Mouse (Mus musculus): Measurements from ENCODE around the gene Rad51d.
A peak's percentile ranks its signal among the peaks of the same experiment; 100 is the strongest.
"Not testable (repeated sequence)": the region's sequence is repeated elsewhere in the genome, so short reads cannot be mapped to it uniquely, and the experiment has no call there.

The Rad51d gene

GRCm38 (mm10) chr11:82854111-82854510 lies 36.3 kb downstream of the Rad51d start:
- DNase-seq: no peak

GRCm38 (mm10) chr11:82852958-82853357 lies 37.5 kb downstream of the Rad51d start:
- DNase-seq: no peak

DNA sequence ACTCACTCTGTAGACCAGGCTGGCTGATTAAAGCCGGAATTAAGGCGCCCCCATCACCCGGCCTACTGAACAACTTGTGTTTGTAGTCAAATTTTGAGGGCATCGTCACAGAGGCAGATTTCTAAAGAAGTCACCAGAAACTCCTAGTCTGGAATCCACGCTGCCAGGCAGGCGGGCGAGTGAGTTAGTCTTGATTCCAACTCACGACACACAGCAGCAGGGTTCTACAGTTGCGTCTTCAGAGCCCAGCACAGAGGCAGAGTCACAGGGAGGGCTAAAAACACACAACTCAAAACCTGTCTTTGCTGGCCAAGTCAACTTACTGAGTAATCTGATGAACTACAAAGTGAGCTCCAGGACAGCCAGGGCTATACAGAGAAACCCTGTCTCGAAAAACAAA lies 37.9 kb downstream of the Rad51d start:
- no peak for DNase-seq

- no peak for DNase-seq
Observed at GRCm38 (mm10) chr11:82852115-82852514, 38.3 kb downstream of the Rad51d start.

DNA sequence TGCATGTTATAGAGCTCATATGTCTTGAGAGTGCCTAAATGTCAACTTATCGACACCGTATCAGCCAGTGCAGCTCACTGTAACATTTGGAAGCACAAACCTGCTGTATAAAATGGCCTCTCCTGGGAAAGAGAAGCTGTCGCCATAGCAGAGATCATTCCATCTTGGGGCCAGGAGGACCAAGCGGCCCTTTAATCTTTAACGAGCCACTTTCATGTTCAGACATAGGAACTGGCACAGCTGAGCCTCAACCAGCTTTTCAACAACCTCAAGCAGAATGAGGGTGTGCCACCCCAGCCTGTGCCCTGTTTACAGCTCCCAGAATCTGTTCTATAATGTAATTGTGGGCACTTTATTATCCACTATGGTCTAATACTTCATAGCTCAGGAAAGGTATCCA lies 40.2 kb downstream of the Rad51d start:
- no peak for DNase-seq

DNA sequence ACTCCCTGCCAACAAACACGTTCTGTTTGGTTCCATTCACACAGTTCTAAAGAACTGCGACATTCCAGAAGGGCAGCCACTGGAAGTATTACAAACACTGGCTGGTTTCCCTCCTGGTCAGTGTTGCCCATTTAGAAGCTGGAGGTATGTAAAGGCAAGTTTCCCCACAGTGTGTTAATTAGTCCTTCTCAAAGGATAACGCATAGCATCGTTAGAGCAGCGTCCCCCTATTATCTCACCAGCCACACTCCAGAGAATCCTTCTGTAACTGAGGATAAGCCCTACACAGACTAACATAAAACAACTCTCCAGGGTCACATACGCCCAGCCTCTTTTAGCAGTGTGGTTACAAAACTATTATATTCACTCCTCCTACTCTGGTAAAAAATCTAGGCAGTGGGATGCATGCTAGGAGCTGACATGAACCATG lies 42.8 kb downstream of the Rad51d start:
- no peak for DNase-seq

GRCm38 (mm10) chr11:82846938-82847337 lies 43.5 kb downstream of the Rad51d start:
- no peak for DNase-seq

GRCm38 (mm10) chr11:82846079-82846436 lies 44.4 kb downstream of the Rad51d start:
- DNase-seq: peak in 1 of 2 experiments; percentile 8

GRCm38 (mm10) chr11:82845415-82846078 lies 44.9 kb downstream of the Rad51d start:
- DNase-seq: peak; percentile 49 to 54

DNA sequence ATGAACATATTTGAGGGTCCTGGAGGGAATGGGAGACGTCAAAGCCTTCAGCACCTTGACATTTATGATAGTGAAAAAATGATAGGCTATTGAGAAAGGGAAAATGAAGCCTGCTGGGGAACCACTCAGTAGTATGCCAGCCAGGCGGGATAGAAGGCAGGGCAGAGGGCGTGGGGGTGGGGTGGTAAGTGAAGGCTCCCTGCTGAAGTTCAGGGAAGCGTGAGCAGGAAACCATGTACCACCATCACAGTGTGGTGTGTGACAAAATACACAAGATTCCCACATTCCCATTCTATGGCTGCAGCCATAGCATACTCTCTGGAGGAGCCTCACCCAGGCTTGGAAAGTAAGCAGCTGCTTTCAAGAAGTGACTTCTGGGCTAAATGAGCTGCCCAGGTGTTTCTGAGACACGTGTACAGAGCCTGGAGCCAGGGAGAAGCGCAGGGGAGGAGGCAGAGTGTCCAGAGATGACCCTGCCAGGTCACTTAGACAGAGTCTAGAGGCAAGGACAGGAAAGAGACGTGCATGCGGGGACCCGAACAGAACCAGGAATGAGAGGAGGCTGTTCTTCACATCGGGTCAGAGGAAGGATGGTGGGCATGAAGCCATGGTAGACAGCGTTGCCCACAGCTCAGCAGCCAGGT lies 45.5 kb downstream of the Rad51d start:
- DNase-seq: no peak

DNA sequence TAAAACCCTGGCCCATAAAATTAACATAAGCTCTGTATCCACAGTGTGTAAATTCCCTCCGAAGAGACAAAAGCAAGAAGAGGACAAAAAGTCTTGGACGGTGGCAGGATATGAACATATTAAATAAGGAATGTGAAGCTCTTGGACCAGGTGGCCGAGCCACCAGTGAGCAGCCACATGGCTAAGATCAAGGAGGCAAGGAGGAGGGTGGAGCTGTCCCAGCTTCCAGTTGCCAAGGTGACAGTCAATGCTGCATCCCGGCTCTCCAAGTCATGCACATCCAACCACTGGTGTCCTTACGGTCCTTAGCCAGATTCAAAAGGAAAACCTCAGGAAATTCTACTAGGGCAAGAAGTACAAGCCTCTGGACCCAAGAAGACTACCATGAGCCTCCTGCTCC lies 51.9 kb downstream of the Rad51d start:
- DNase-seq: no peak

DNA sequence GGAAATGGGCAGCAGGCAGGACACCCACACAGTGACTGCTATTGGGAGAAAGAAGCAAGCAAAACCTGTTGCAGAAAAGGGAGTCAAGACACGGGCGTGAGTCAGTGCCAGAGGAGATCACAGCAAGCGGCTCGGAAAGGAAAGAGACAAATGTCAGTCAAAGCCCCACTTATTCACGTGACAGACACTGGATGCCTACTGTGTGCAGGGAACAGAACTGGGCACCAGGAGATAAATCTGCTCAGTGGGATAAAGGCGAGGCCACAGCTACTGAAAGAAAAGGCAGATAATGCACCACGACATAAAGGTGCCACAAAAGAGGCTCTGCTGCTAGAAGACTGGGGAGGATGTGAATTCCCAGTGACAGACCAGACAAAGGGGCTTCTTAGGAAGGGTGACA lies 52.6 kb downstream of the Rad51d start:
- peak; percentile 28 to 29 for DNase-seq

GRCm38 (mm10) chr11:82837192-82837591 lies 53.2 kb downstream of the Rad51d start:
- DNase-seq: peak in 1 of 2 experiments; percentile 16

DNA sequence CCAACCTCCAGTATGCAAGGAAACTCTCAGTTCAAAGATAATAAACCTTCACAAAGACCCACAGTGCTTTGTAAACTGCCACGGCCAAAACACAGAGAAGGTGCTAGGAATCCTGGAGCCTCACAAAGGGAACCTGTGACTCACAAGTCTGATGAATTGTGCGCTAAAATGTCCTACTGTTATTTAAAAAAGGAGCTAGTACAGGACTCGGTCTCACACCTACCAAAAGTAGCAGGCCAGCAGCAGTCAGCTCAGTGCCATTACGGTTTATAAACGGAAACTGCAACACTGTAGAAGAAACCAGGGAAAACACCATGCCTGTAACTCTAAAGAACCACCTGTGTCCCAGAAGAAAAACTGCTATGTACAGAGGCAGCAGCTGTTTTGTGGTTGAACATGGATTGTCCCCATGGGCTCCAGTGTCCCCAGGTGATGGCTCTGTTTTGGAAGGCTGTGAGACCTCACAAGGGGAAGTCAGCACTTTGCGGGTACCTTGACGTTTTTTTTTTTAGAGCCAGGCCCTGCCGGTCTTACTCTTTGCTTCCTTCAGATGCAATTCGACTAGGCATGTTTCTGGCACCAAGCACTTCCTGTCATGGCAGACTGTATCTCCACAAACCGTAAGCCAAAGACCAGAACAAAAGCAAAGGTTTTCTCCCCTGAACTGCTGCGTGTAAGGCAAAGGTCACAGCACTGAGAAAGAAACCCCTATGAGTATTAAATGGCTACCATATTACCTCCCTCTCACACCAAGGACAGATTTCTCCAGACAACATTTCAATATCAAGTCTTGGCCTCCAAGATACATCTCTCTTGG lies 54.6 kb downstream of the Rad51d start:
- DNase-seq: no peak

DNA sequence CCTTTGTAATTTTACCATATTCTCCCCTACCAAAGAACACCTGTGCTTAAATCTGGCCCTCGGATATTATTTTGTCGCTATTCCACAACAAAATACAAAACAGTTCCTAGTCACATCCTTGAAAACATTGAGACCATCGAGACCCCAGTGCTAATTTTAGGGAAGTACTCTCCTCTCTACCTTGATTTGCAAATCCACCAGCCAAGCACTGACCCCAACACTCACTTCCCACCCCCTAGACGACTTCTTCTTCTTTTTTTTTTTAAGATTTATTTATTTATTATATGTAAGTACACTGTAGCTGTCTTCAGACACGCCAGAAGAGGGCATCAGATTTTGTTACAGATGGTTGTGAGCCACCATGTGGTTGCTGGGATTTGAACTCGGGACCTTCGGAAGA lies 56.1 kb downstream of the Rad51d start:
- DNase-seq: not testable (repeated sequence)

DNA sequence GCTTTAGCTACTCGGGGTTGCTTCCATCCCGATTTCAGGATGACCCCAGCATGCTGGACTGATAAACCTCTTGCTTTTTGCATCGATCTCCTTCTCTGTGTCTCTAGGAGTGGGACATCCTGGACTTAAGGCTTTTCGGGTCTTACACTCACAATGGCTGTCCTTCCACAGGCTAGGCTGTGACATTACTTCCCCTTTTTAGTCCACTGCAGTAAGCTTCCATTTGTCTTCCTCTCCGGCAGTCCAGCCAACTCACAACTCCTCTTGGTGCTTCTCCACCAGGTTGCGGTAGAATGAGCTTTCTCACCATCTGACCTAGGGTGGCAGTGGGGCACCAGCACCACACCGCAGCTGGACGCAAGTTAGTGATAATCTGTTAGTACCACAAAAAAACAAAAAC lies 56.5 kb downstream of the Rad51d start:
- no peak for DNase-seq

- DNase-seq: not testable (repeated sequence)
Observed at GRCm38 (mm10) chr11:82832402-82832801, 58.0 kb downstream of the Rad51d start.

DNA sequence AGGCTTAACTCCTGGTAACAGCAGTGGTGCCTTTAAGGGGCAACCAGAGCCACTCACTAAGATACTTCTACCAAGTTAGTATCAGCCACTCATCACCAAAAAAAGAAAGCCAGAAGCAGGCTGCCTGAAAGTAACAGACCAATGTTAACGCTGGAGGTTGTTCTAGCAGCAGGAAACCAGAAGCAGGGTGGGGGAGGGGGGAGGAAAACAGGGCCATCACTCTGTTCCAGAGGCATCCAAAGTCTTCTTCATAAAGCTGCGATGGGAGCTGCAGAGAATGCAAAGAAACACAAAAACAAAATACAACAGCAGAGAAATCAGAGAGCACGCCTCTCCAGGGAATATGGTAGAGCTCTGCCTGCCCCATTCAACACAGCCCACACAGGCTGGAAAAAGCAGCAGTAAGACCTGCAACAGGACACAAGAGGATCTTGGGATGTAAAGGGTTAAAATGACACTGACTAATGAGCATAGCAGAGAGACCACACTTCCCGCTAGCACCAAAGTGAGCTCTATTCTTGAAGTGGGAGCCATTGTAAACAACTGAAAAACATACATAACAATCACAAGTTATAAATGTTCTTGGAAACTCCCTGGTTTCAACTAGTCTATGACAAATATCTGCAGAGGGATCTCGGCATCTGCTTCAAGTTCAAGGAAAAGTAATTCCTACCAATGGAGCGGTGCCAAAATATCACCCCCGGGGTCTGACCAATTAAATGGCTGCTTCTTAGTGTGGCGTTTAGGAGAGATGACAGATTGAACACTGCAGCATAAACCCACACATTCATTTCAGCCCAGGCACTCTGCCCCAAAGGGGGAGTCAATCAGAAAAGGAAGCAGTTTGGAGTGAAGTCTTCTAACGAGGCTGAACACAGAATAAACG lies 59.2 kb downstream of the Rad51d start:
- peak; percentile 35 to 50 for DNase-seq

DNA sequence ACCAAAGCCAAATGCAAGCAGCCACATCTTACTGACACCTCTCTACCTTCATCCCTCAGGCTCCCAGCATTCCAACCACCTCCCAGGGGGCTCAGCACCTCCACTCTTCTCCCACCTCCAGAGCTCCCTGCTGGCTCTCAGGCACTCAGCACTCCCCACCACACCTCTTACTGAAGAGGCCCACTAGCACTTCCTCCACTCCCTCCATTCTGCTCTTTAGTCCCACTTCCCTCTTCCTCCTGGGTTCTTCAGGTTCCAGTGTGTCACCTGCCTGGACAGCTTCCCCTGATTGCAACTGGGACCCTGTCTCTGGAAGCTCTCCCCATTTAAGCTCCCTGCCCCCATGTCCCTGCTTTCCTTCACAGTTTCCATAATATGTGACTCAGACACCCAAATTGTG lies 63.6 kb downstream of the Rad51d start:
- DNase-seq: no peak

Measured in cerebellum, postnatal 10 days (tissue).